Comparison of ENCODE assay signal across 8 mouse cellular contexts in the genomic region with DNA sequence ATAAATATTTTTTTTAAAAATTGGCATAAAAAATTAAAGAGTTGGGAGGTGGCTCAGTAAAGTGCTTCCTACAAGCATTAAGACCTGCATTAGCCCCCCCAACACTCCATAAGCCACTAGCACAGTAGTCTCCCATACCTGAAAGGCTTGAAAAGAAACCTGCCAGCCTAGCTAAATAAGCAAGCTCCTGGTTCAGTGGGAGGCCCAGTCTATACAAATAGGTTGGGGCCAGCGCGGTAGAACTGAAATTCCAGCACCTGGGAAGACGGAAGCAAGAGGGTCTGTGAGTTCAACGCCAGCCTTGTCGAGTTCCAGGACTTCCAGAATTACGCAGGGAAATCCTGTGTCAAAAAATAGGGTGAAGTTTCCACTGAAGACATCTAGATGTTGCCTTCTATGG. TPM values are rescaled to one million over a fixed set of nuclear protein-coding genes. Genes with fewer than 3 reads are reported as not detected.
DNase-seq lines count a peak whose midpoint lies in the region; ATAC-seq and TF ChIP-seq lines count a peak whose summit lies in the region.

No protein-coding gene starts in this region.

- WGBS in heart, embryonic 13.5 days = 92% methylated on average over 6 of the region's 6 CpGs
- WGBS in hindbrain, embryonic 12.5 days = 87% methylated on average over 6 of the region's 6 CpGs
- 95% methylated on average over 6 of the region's 6 CpGs for WGBS in midbrain, embryonic 13.5 days

- peak overlapping the region; percentile 100 for H3K27ac ChIP-seq in heart, embryonic 13.5 days (replicated peaks)
- H3K27ac ChIP-seq in MEL (ENCODE audit: control insufficient read depth, low read depth, low read length) = 0 out of 2 replicates have a peak overlapping the region, but pooled peaks have one; percentile 8
- 0 out of 2 replicates have a peak overlapping the region, but pooled peaks have one; percentile 100 for H3K27ac ChIP-seq in hindbrain, embryonic 12.5 days
- peak overlapping the region; percentile 100; the same call in 1 of the 2 replicates for H3K27ac ChIP-seq in midbrain, embryonic 13.5 days

- TF ChIP-seq POLR2A in MEL (IDR thresholded peaks at IDR 0.05; ENCODE audit: control insufficient read depth in 1 of 2, insufficient read depth in 1 of 2, low read depth in 1 of 2, low read length in 2 of 2, poor library complexity in 1 of 2) = no peak

- no peak for TF ChIP-seq EP300 in MEL (IDR thresholded peaks at IDR 0.05; ENCODE audit: low read depth in 1 of 2, low read length in 2 of 2)

- TF ChIP-seq CTCF in MEL (IDR thresholded peaks at IDR 0.05 in 2 of 3, conservative IDR thresholded peaks at IDR 0.05 in 1 of 3; ENCODE audit: control insufficient read depth in 1 of 3, insufficient read depth in 1 of 3, low read depth in 2 of 3, low read length in 3 of 3, poor library complexity in 1 of 3, severe bottlenecking in 1 of 3) = no peak

- peak overlapping the region; percentile 92 for H3K4me2 ChIP-seq in heart, embryonic 13.5 days
- H3K4me2 ChIP-seq in hindbrain, embryonic 12.5 days (replicated peaks) = peak overlapping the region; percentile 76; the same call in 1 of the 2 replicates
- H3K4me2 ChIP-seq in midbrain, embryonic 13.5 days (replicated peaks) = peak overlapping the region; percentile 64; the same call in 1 of the 2 replicates

- intact Hi-C loops in heart, postnatal 36 days (cut with DNase I) = loop anchor here (10.0 kb wide), 1 partner anchor 188 kb away; a partner anchor contains a TSS

- peaks cover 32% of the 10 kb centered on the region for H3K79me2 ChIP-seq in MEL (ENCODE audit: control insufficient read depth, insufficient read depth, low read length, poor library complexity)

- TF ChIP-seq RAD21 in MEL (IDR thresholded peaks at IDR 0.05; ENCODE audit: low read depth, low read length) = no peak

- H3K4me1 ChIP-seq in heart, embryonic 13.5 days = peaks cover 38% of the 10 kb centered on the region
- peaks cover 5 to 11% of the 10 kb centered on the region in 2 experiments; a peak in 3 of 4 replicates for H3K4me1 ChIP-seq in MEL (ENCODE audit: control insufficient read depth in 1 of 2, insufficient read depth in 2 of 2, low read length in 2 of 2)
- H3K4me1 ChIP-seq in hindbrain, embryonic 12.5 days = peaks cover 15% of the 10 kb centered on the region
- H3K4me1 ChIP-seq in midbrain, embryonic 13.5 days (replicated peaks) = peaks cover 22% of the 10 kb centered on the region

- peak overlapping the region; percentile 85 for H3K4me3 ChIP-seq in heart, embryonic 13.5 days
- H3K4me3 ChIP-seq in MEL (ENCODE audit: control insufficient read depth in 1 of 2, insufficient read depth in 1 of 2, low read depth in 2 of 2, low read length in 2 of 2) = peak overlapping the region; percentile 25 to 73; a peak in 3 of 4 replicates
- 0 out of 2 replicates have a peak overlapping the region, but pooled peaks have one; percentile 85 for H3K4me3 ChIP-seq in hindbrain, embryonic 12.5 days
- H3K4me3 ChIP-seq in midbrain, embryonic 13.5 days (replicated peaks) = peak overlapping the region; percentile 72; the same call in 1 of the 2 replicates

- ATAC-seq in heart, embryonic 13.5 days (ENCODE audit: extremely low read depth, insufficient number of reproducible peaks, low FRiP score, low TSS enrichment) = no peak
- no peak for ATAC-seq in hindbrain, embryonic 12.5 days (ENCODE audit: low FRiP score)
- ATAC-seq in midbrain, embryonic 13.5 days = no peak

- no peaks in the 10 kb centered on the region for H3K9me3 ChIP-seq in heart, embryonic 13.5 days
- no peaks in the 10 kb centered on the region for H3K9me3 ChIP-seq in MEL (replicated peaks; ENCODE audit: insufficient read depth, low read length)
- no peaks in the 10 kb centered on the region for H3K9me3 ChIP-seq in hindbrain, embryonic 12.5 days (replicated peaks)
- H3K9me3 ChIP-seq in midbrain, embryonic 13.5 days = no peaks in the 10 kb centered on the region

- no peaks in the 10 kb centered on the region for H3K27me3 ChIP-seq in heart, embryonic 13.5 days (replicated peaks)
- H3K27me3 ChIP-seq in MEL (ENCODE audit: control insufficient read depth in 1 of 2, insufficient read depth in 2 of 2, low read length in 2 of 2) = peaks cover 0 to 2% of the 10 kb centered on the region in 2 experiments; a peak in 1 of 4 replicates
- H3K27me3 ChIP-seq in hindbrain, embryonic 12.5 days = no peaks in the 10 kb centered on the region
- H3K27me3 ChIP-seq in midbrain, embryonic 13.5 days = no peaks in the 10 kb centered on the region

- no peak for DNase-seq in heart, postnatal 36 days
- DNase-seq in MEL (ENCODE audit: low read depth, low spot score) = peak; percentile 25
- DNase-seq in left cerebral cortex, adult 11 months (ENCODE audit: low spot score) = no peak
- DNase-seq in layer of hippocampus, adult 11-12 months (ENCODE audit: low spot score) = no peak
- no peak for DNase-seq in spleen, postnatal 36 days (ENCODE audit: low spot score in 2 of 2)

- H3K9ac ChIP-seq in heart, embryonic 13.5 days = peak overlapping the region; percentile 99; the same call in 1 of the 2 replicates
- H3K9ac ChIP-seq in MEL (ENCODE audit: control insufficient read depth, low read depth, low read length, poor library complexity, severe bottlenecking) = peak overlapping the region; percentile 90
- no peak overlapping the region for H3K9ac ChIP-seq in hindbrain, embryonic 12.5 days
- H3K9ac ChIP-seq in midbrain, embryonic 13.5 days (replicated peaks) = no peak overlapping the region

- H3K36me3 ChIP-seq in heart, embryonic 13.5 days = peaks cover 8% of the 10 kb centered on the region; the same call in 1 of the 2 replicates
- H3K36me3 ChIP-seq in MEL (ENCODE audit: control insufficient read depth in 1 of 2, insufficient read depth in 2 of 2, low read length in 2 of 2) = peaks cover 0 to 30% of the 10 kb centered on the region in 2 experiments; a peak in 2 of 4 replicates
- no peaks in the 10 kb centered on the region for H3K36me3 ChIP-seq in hindbrain, embryonic 12.5 days
- H3K36me3 ChIP-seq in midbrain, embryonic 13.5 days = no peaks in the 10 kb centered on the region

TF ChIP-seq in MEL, 35 proteins besides CTCF, POLR2A, EP300 and RAD21:
- TF ChIP-seq MAFK (IDR thresholded peaks at IDR 0.05; ENCODE audit: borderline replicate concordance, low read depth, low read length) (no peak), NELFE (IDR thresholded peaks at IDR 0.05; ENCODE audit: low read depth, low read length) (no peak)

RNA-seq across cellular contexts. Expression of a gene that starts 5.0 kb away (rescaled TPM):
- 95.8 and 97.4 TPM in 2 replicates for polyA plus RNA-seq in heart, embryonic 13.5 days (2015; fragmentation: Nextera tagmentation; extraction: Ambion mirVana)
- 10 to 100 TPM; 54.8 to 63.6 TPM for total RNA-seq in heart, postnatal 36 days (2021)
- total RNA-seq in MEL (2012; rRNA removed) = 39.5 and 45.9 TPM in 2 replicates
- 100 to 1,000 TPM in 1 of 2 experiments, 10 to 100 TPM in 1; 64.8 to 178 TPM for polyA plus RNA-seq in MEL (2012; ENCODE audit: insufficient read depth in 1 of 2, insufficient read length in 2 of 2, low read depth in 1 of 2, low replicate concordance in 2 of 2, missing spikeins in 1 of 2)
- polyA plus RNA-seq in hindbrain, embryonic 12.5 days (2016; fragmentation: Nextera tagmentation; extraction: Ambion mirVana) = 101 and 104 TPM in 2 replicates
- 87.1 and 88.8 TPM in 2 replicates for polyA plus RNA-seq in midbrain, embryonic 13.5 days (2015; fragmentation: Nextera tagmentation; extraction: Ambion mirVana)

RNA-seq across cellular contexts. Expression of a gene that starts 28.2 kb away (rescaled TPM):
- polyA plus RNA-seq in heart, embryonic 13.5 days (2015; fragmentation: Nextera tagmentation; extraction: Ambion mirVana) = 0.51 and 0.60 TPM in 2 replicates
- total RNA-seq in heart, postnatal 36 days (2021) = under 1 TPM; 0.06 to 0.08 TPM
- not detected in 2 replicates for total RNA-seq in MEL (2012; rRNA removed)
- under 1 TPM in 1 of 2 experiments, not detected in 1; 0.07 TPM for polyA plus RNA-seq in MEL (2012; ENCODE audit: insufficient read depth in 1 of 2, insufficient read length in 2 of 2, low read depth in 1 of 2, low replicate concordance in 2 of 2, missing spikeins in 1 of 2)
- 8.5 and 9.2 TPM in 2 replicates for polyA plus RNA-seq in hindbrain, embryonic 12.5 days (2016; fragmentation: Nextera tagmentation; extraction: Ambion mirVana)
- 9.8 and 11.0 TPM in 2 replicates for polyA plus RNA-seq in midbrain, embryonic 13.5 days (2015; fragmentation: Nextera tagmentation; extraction: Ambion mirVana)

Comparison
In these comparisons a context has a peak if more than half of its experiments do, and no peak if none do; other contexts are left out.
1. H3K27ac ChIP-seq: peak in every context shown above with its lines; median percentile 100 in heart, embryonic 13.5 days; 100 in hindbrain, embryonic 12.5 days; 100 in midbrain, embryonic 13.5 days; 8 in MEL.
2. H3K9ac ChIP-seq: peak in heart, embryonic 13.5 days (single experiment) and MEL (single experiment); none in hindbrain, embryonic 12.5 days (single experiment) and midbrain, embryonic 13.5 days (single experiment).
3. Peak in every context shown above with its lines, with median percentiles within 50 percentile points of each other: H3K4me2 ChIP-seq and H3K4me3 ChIP-seq.